Mouse (Mus musculus): Measurements from ENCODE around the gene Gm14226. TPM values are rescaled to one million over a fixed set of nuclear protein-coding genes. Genes with fewer than 3 reads are reported as not detected.
"Not testable (repeated sequence)": the region's sequence is repeated elsewhere in the genome, so short reads cannot be mapped to it uniquely, and the experiment has no call there.

Gm14226 gene
- polyA plus RNA-seq, 1 experiment from 2014 or later, result 0.22 TPM

DNA sequence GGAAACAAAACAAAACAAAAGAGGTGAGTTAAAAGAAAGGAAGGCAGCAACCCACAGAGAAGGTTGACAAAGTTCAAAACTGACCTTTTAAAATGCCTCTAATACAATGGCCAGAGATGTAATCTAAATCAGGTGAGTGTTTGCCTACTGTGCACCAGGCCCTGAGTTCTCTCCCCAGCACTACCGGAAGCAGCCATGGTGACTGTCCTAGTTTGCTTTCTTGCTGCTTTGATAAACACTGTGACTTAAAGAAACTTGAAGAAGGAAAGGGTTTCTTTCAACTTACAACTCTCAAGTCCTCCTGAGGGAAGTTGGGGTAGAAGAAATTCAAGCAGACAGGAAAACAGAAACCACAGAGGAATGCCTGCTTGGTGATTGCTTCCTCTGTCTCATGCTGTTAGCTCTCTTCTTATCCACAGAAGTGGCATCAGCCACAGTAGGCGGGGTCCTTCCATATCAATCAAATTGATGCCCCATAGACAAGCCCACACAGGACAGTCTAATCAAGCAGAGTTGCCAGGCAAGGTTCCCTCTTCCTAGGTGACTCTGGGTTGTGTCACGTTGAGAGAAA lies 6.9 kb upstream of the Gm14226 start:
- H3K4me2 ChIP-seq (ENCODE audit: low read length), result no peak overlapping the region
- H3K4me3 ChIP-seq (replicated peaks; ENCODE audit: low read depth, low read length), result no peak overlapping the region
- H3K27me3 ChIP-seq (ENCODE audit: control insufficient read depth, insufficient read depth, low read length), result no peaks in the 10 kb centered on the region
- H3K4me1 ChIP-seq (ENCODE audit: control insufficient read depth, insufficient read depth, low read length), result no peaks in the 10 kb centered on the region
- H3K27ac ChIP-seq (replicated peaks; ENCODE audit: low read depth, low read length), result no peak overlapping the region
- no peak overlapping the region for H3K9ac ChIP-seq (replicated peaks; ENCODE audit: low read length)
- no peaks in the 10 kb centered on the region for H3K9me3 ChIP-seq (ENCODE audit: control insufficient read depth, low read length)
- WGBS, result 61% methylated on average over 3 of the region's 3 CpGs
- H3K36me3 ChIP-seq (ENCODE audit: control insufficient read depth, insufficient read depth, low read length), result no peaks in the 10 kb centered on the region
- ATAC-seq (ENCODE audit: low FRiP score, low TSS enrichment) (no peak), DNase-seq (no peak)

DNA sequence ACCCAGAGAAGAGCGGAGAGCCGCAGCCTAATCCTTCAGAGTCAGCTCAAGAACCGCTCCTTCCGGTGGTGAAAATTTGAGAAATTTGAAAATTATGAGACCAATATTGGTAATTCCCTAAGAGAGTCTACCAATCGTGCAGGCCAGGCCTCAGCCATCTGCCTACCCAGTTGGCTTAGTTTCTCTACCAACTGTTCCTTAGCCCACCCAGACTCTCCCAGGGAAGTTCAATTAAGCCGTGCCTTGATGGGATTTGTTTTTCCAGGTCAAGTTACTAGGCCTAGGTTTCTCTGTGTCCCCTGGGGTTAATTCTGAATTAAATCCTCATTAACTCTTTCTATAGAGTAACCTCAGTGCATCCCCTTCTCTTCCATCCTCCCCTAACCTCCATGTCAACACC lies 5.1 kb upstream of the Gm14226 start:
- 74% methylated on average over 6 of the region's 6 CpGs for WGBS
- no peak for ATAC-seq (ENCODE audit: low FRiP score, low TSS enrichment)

DNA sequence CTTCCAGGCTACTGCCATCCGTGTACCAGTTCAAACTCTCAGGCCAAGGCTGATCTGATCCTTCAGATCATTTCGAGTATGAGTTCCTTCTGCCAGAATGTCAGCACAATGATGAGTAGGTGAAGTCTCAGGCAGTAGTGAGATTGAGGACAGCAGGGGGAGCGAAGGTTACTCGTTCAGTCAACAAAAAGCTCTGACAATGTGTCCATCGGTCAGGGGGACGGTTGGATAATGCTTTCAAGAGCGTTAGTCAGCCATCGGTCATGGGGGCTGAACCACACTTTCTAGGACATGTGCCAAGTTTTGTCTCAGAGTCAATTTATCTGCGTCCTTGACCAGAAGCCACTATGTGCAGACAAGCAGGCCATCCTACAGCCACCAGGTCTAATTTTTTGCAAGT lies 1.3 kb upstream of the Gm14226 start:
- not testable (repeated sequence) for ATAC-seq (ENCODE audit: low FRiP score, low TSS enrichment); H3K4me3 ChIP-seq (replicated peaks; ENCODE audit: low read depth, low read length); H3K36me3 ChIP-seq (ENCODE audit: control insufficient read depth, insufficient read depth, low read length); H3K27ac ChIP-seq (replicated peaks; ENCODE audit: low read depth, low read length); DNase-seq; H3K9ac ChIP-seq (replicated peaks; ENCODE audit: low read length); H3K27me3 ChIP-seq (ENCODE audit: control insufficient read depth, insufficient read depth, low read length); H3K4me2 ChIP-seq (ENCODE audit: low read length); H3K9me3 ChIP-seq (ENCODE audit: control insufficient read depth, low read length); H3K4me1 ChIP-seq (ENCODE audit: control insufficient read depth, insufficient read depth, low read length)
- WGBS, result 25% methylated on average over 5 of the region's 9 CpGs

More for the DNA sequence above, 5.1 kb upstream of the Gm14226 start:
- no peak for DNase-seq
- Histone ChIP-seq H3K36me3 (ENCODE audit: control insufficient read depth, insufficient read depth, low read length) (no peaks in the 10 kb centered on the region), H3K27ac (replicated peaks; ENCODE audit: low read depth, low read length) (no peak overlapping the region), H3K27me3 (ENCODE audit: control insufficient read depth, insufficient read depth, low read length) (no peaks in the 10 kb centered on the region), H3K4me1 (ENCODE audit: control insufficient read depth, insufficient read depth, low read length) (no peaks in the 10 kb centered on the region), H3K9ac (replicated peaks; ENCODE audit: low read length) (no peak overlapping the region), H3K4me3 (replicated peaks; ENCODE audit: low read depth, low read length) (no peak overlapping the region), H3K9me3 (ENCODE audit: control insufficient read depth, low read length) (no peaks in the 10 kb centered on the region), H3K4me2 (ENCODE audit: low read length) (no peak overlapping the region)

DNA sequence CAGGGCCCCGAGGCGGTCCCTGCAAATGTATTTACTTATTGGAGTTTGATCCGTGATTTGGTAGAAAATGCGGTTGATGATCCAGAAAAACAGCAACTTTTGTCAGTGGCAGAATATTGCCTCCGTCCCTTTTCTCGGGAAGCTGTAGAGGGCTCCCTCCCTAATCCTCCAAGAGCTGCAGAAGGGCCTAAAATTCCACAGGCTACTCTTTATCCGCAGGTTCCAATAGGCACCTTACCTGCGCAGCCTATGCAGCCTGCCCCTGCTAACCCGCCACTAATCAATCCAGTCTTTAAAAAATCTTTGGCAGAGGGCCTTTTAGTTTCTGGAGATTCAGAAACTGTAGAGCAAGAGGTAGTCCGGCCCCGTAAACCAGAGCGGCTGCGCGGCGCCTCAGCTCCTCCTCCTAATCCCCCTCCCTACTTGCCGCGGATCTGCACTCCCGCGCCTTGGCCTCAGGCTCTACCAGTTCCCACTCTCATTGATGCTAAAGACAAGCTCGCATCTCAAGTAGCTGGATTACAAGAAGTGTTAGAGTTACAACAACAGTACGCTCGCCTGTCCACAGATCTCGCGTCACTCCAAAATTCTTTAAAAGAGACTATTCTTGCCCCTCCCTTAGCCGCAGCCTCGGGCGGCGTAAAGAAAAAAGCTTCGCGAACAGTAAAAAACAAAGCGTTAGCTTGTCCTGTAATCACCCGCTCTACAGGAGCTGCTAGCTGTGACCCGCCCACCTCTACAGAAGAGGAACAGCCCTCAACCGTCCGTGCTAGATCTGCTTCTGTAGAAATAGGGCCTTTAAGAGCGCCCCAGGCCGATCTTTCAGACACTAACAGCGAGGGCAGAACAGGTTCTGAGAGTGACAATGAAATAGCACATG lies 936 bp downstream of the Gm14226 start:
- Histone ChIP-seq H3K9ac (replicated peaks; ENCODE audit: low read length) (peak overlapping the region; percentile 59), H3K27me3 (ENCODE audit: control insufficient read depth, insufficient read depth, low read length) (no peaks in the 10 kb centered on the region), H3K36me3 (ENCODE audit: control insufficient read depth, insufficient read depth, low read length) (no peaks in the 10 kb centered on the region), H3K4me1 (ENCODE audit: control insufficient read depth, insufficient read depth, low read length) (0 out of 2 replicates have a peak, but pooled peaks cover 7% of the 10 kb centered on the region), H3K4me2 (ENCODE audit: low read length) (peak overlapping the region; percentile 92), H3K9me3 (ENCODE audit: control insufficient read depth, low read length) (no peaks in the 10 kb centered on the region), H3K4me3 (replicated peaks; ENCODE audit: low read depth, low read length) (peak overlapping the region; percentile 44), H3K27ac (replicated peaks; ENCODE audit: low read depth, low read length) (peak overlapping the region; percentile 78)
- under 1% methylated on average over 38 of the region's 38 CpGs for WGBS
- peak; percentile 88 for DNase-seq
- peak; percentile 85 for ATAC-seq (ENCODE audit: low FRiP score, low TSS enrichment)

DNA sequence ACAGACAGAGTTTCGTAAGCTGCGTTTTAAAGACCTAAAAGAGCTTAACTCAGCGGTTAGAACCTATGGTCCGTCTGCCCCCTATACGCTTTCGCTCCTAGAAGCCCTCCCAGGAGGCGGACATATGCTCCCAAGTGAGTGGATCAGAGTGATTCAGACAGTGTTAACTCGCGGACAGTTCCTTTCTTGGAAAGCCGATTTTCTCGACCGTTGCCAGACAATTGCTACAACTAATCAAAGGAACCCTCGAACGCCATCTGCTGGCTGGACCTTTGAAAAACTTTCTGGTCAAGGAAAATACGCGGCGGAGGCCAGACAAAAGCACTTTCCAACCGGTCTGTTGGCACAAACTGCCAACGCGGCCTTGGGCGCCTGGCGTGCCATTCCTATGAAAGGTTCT lies 1.6 kb downstream of the Gm14226 start:
- WGBS, result under 1% methylated on average over 22 of the region's 22 CpGs
- peak; percentile 76; the same call in 1 of the 2 replicates for ATAC-seq (ENCODE audit: low FRiP score, low TSS enrichment)

DNA sequence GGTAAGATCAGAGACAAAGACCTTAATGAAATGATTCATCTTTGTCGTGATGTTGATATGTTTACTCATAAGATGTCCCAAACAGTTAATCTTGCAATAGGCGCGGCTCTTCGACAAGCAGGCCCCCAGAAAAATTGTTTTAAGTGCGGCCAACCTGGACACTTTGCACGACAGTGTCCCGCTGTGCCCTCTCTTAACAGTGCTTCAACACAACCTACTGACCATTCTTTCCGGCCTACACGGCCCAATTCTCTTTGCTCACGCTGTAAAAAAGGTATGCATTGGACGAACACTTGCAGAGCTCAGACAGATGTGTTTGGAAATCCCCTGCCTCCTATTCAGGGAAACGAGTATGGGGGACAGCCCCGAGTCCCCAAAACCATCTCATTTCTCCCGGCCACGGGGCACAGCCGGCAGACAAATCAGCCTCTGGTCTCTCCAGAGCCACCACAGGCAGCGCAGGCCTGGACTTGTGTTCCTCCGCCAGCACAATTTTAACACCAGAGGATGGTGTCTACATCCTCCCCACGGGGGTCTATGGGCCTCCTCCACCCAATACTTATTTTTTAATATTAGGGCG lies 2.3 kb downstream of the Gm14226 start:
- not testable (repeated sequence) for H3K4me3 ChIP-seq (replicated peaks; ENCODE audit: low read depth, low read length); DNase-seq; H3K27me3 ChIP-seq (ENCODE audit: control insufficient read depth, insufficient read depth, low read length); H3K9me3 ChIP-seq (ENCODE audit: control insufficient read depth, low read length); H3K36me3 ChIP-seq (ENCODE audit: control insufficient read depth, insufficient read depth, low read length); H3K9ac ChIP-seq (replicated peaks; ENCODE audit: low read length); H3K27ac ChIP-seq (replicated peaks; ENCODE audit: low read depth, low read length); ATAC-seq (ENCODE audit: low FRiP score, low TSS enrichment); H3K4me1 ChIP-seq (ENCODE audit: control insufficient read depth, insufficient read depth, low read length)
- WGBS, result 22% methylated on average over 20 of the region's 20 CpGs
- H3K4me2 ChIP-seq (ENCODE audit: low read length), result peak overlapping the region; percentile 92

More for the DNA sequence above, 1.6 kb downstream of the Gm14226 start:
- H3K9ac ChIP-seq (replicated peaks; ENCODE audit: low read length), result peak overlapping the region; percentile 59
- DNase-seq, result peak; percentile 97
- H3K27me3 ChIP-seq (ENCODE audit: control insufficient read depth, insufficient read depth, low read length), result no peaks in the 10 kb centered on the region
- no peaks in the 10 kb centered on the region for H3K9me3 ChIP-seq (ENCODE audit: control insufficient read depth, low read length)
- H3K4me2 ChIP-seq (ENCODE audit: low read length), result peak overlapping the region; percentile 92
- H3K36me3 ChIP-seq (ENCODE audit: control insufficient read depth, insufficient read depth, low read length), result no peaks in the 10 kb centered on the region
- peak overlapping the region; percentile 78 for H3K27ac ChIP-seq (replicated peaks; ENCODE audit: low read depth, low read length)
- peak overlapping the region; percentile 44 for H3K4me3 ChIP-seq (replicated peaks; ENCODE audit: low read depth, low read length)
- 0 out of 2 replicates have a peak, but pooled peaks cover 7% of the 10 kb centered on the region for H3K4me1 ChIP-seq (ENCODE audit: control insufficient read depth, insufficient read depth, low read length)

DNA sequence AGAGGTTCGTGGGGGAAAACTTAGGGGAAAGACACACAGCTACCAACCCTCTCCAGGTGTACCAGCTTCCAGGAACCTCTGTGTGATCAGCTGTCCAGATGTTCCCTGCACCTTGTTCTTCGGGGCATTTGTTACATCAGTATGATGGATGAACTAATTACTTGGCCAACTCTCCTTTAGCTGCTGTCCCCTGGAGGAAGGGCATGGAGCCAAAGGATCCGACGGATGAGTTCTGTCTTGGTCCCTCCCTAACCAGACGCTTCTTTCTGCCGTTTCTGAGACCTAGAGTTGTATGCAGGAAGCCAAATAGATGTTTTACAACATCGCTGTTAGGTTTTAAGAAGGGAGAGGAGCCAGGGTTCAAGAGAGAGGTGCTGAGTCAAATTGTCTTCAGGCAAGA lies 12.8 kb downstream of the Gm14226 start:
- no peaks in the 10 kb centered on the region for H3K9me3 ChIP-seq (ENCODE audit: control insufficient read depth, low read length)
- DNase-seq (no peak), ATAC-seq (ENCODE audit: low FRiP score, low TSS enrichment) (no peak)
- no peak overlapping the region for H3K4me2 ChIP-seq (ENCODE audit: low read length)
- 78% methylated on average over 7 of the region's 7 CpGs for WGBS
- no peak overlapping the region for H3K27ac ChIP-seq (replicated peaks; ENCODE audit: low read depth, low read length)
- H3K36me3 ChIP-seq (ENCODE audit: control insufficient read depth, insufficient read depth, low read length), result no peaks in the 10 kb centered on the region
- no peak overlapping the region for H3K9ac ChIP-seq (replicated peaks; ENCODE audit: low read length)
- no peak overlapping the region for H3K4me3 ChIP-seq (replicated peaks; ENCODE audit: low read depth, low read length)
- H3K4me1 ChIP-seq (ENCODE audit: control insufficient read depth, insufficient read depth, low read length), result no peaks in the 10 kb centered on the region
- no peaks in the 10 kb centered on the region for H3K27me3 ChIP-seq (ENCODE audit: control insufficient read depth, insufficient read depth, low read length)

DNA sequence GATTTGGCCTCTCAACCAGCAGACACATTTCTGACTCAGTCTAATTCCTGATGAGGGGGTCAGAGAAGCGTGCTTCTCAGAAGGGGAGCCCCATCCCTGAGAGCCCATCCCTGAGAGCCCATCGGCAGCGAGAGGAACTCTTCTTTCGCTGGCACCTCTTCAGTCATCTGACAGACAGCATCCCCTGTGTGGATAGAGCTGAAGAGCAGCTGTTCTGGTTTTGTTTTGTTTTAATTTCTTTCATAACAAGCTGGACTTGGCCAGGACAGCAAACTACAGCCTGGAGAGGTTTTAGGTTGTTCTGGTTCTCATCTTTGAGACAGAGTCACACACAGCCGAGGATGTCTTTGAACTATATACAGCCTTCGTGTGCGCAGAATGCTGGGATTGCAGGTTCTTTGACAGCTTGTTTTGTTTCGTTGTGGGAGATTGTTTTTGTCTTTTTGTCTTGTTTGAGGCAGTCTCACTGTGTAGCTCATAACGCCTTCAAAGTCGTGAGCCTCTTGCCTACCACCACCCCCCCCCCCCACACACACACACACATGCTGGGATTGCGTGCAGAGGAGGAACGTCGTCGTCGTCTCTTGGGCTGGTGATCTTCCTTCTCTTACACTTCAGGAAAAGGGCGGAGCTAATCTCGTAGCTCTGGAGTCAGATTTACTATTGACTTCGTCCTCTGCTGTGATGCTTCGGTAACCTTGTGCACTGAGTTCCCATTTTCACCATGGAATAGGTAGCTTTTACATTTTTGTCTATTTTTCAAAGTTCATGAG lies 15.1 kb downstream of the Gm14226 start:
- Histone ChIP-seq H3K36me3 (ENCODE audit: control insufficient read depth, insufficient read depth, low read length) (no peaks in the 10 kb centered on the region), H3K27me3 (ENCODE audit: control insufficient read depth, insufficient read depth, low read length) (no peaks in the 10 kb centered on the region), H3K27ac (replicated peaks; ENCODE audit: low read depth, low read length) (no peak overlapping the region), H3K4me1 (ENCODE audit: control insufficient read depth, insufficient read depth, low read length) (no peaks in the 10 kb centered on the region), H3K4me2 (ENCODE audit: low read length) (no peak overlapping the region), H3K9me3 (ENCODE audit: control insufficient read depth, low read length) (no peaks in the 10 kb centered on the region), H3K9ac (replicated peaks; ENCODE audit: low read length) (no peak overlapping the region), H3K4me3 (replicated peaks; ENCODE audit: low read depth, low read length) (no peak overlapping the region)
- 41% methylated on average over 19 of the region's 19 CpGs for WGBS
- no peak for ATAC-seq (ENCODE audit: low FRiP score, low TSS enrichment)
- DNase-seq, result no peak
